Mouse (Mus musculus) ES-Bruce4 (cell line): Measurements from ENCODE around the gene Thra. TPM values are rescaled to one million over a fixed set of nuclear protein-coding genes. Genes with fewer than 3 reads are reported as not detected.

ENCODE experiments used
- H3K27ac ChIP-seq: 2 replicates; pipeline ENCODE4 v1.5.1; 2012; ENCODE audit warnings: low read length, inconsistent platforms; ENCODE audit not compliant: insufficient read depth
- H3K27me3 ChIP-seq: 2 replicates; pipeline ENCODE4 v1.6.1; 2012; ENCODE audit warnings: mild to moderate bottlenecking, low read length, inconsistent platforms; ENCODE audit not compliant: control insufficient read depth, poor library complexity, insufficient read depth, severe bottlenecking
- H3K36me3 ChIP-seq: 2 replicates; pipeline ENCODE4 v1.6.1; 2012; ENCODE audit warnings: inconsistent platforms, mild to moderate bottlenecking, low read length, moderate library complexity; ENCODE audit not compliant: control insufficient read depth, poor library complexity, insufficient read depth, severe bottlenecking
- H3K4me1 ChIP-seq: one replicate; pipeline ENCODE4 v1.8.1; 2011; ENCODE audit warnings: low read length; ENCODE audit not compliant: control insufficient read depth, insufficient read depth
- H3K4me3 ChIP-seq: 2 replicates; pipeline ENCODE4 v1.5.1; 2011; ENCODE audit warnings: low read depth, mild to moderate bottlenecking, low read length
- H3K9ac ChIP-seq: 2 replicates; pipeline ENCODE4 v1.6.1; 2012; ENCODE audit warnings: low read depth, mild to moderate bottlenecking, inconsistent platforms; ENCODE audit not compliant: poor library complexity, severe bottlenecking
- H3K9me3 ChIP-seq: replicated peaks from 2 replicates; pipeline ENCODE4 v1.6.1; 2012; ENCODE audit warnings: mild to moderate bottlenecking, low read length, inconsistent platforms; ENCODE audit not compliant: control insufficient read depth, poor library complexity, insufficient read depth, severe bottlenecking
- CTCF ChIP-seq: IDR thresholded peaks from one replicate; pipeline ENCODE4 v1.8.1; 2011; ENCODE audit warnings: low read depth, low read length
- EP300 ChIP-seq: IDR thresholded peaks from 2 replicates; pipeline ENCODE4 v1.6.1; 2011; ENCODE audit warnings: low read depth, low read length; ENCODE audit not compliant: insufficient read depth
- POLR2A ChIP-seq: IDR thresholded peaks from one replicate; pipeline ENCODE4 v1.8.1; 2011; ENCODE audit warnings: low read length; ENCODE audit not compliant: insufficient read depth
- polyA plus RNA-seq: library from polyadenylated mRNA; stranded (reverse); fragments of >200 nt; gene quantifications from 2 replicates; pipeline ENCODE4 v1.2.4, GENCODE M21; 2011; ENCODE audit warnings: low read depth; ENCODE audit not compliant: missing spikeins, insufficient read depth, insufficient read length

The Thra gene
- polyA plus RNA-seq, 1 experiment, result 20.7 TPM

GRCm38 (mm10) chr11:98697225-98697624, 43.2 kb upstream of the Thra start:
- peaks cover 27% of the 10 kb centered on the region for H3K36me3 ChIP-seq
- H3K9ac ChIP-seq, result no peak overlapping the region
- TF ChIP-seq POLR2A (no peak), CTCF (no peak)
- H3K4me1 ChIP-seq, result peaks cover 2% of the 10 kb centered on the region
- H3K27me3 ChIP-seq, result no peaks in the 10 kb centered on the region
- H3K9me3 ChIP-seq, result no peaks in the 10 kb centered on the region
- H3K4me3 ChIP-seq, result no peak overlapping the region
- H3K27ac ChIP-seq, result no peak overlapping the region

GRCm38 (mm10) chr11:98698849-98699640, 41.4 kb upstream of the Thra start:
- Histone ChIP-seq H3K9me3 (no peaks in the 10 kb centered on the region), H3K4me3 (no peak overlapping the region), H3K4me1 (peaks cover 2% of the 10 kb centered on the region), H3K27me3 (no peaks in the 10 kb centered on the region), H3K27ac (no peak overlapping the region), H3K9ac (no peak overlapping the region), H3K36me3 (peaks cover 17% of the 10 kb centered on the region)
- TF ChIP-seq CTCF (no peak), EP300 (no peak), POLR2A (no peak)

GRCm38 (mm10) chr11:98699911-98700310, 40.5 kb upstream of the Thra start:
- peak; percentile 91 for TF ChIP-seq CTCF
- no peak for TF ChIP-seq POLR2A
- no peak overlapping the region for H3K4me3 ChIP-seq
- H3K27me3 ChIP-seq, result no peaks in the 10 kb centered on the region
- no peaks in the 10 kb centered on the region for H3K9me3 ChIP-seq
- no peak overlapping the region for H3K27ac ChIP-seq
- peaks cover 2% of the 10 kb centered on the region for H3K4me1 ChIP-seq
- H3K9ac ChIP-seq, result no peak overlapping the region
- peaks cover 10% of the 10 kb centered on the region; the same call in 1 of the 2 replicates for H3K36me3 ChIP-seq

- Histone ChIP-seq H3K9me3 (no peaks in the 10 kb centered on the region), H3K9ac (no peak within 1 kb of the TSS), H3K27me3 (no peaks in the 10 kb centered on the region), H3K4me1 (peaks cover 2% of the 10 kb centered on the region), H3K27ac (no peak within 1 kb of the TSS), H3K4me3 (no peak within 1 kb of the TSS), H3K36me3 (no peaks in the 10 kb centered on the region)
- TF ChIP-seq POLR2A (no peak), EP300 (no peak), CTCF (no peak)
These were observed 39.2 kb upstream of the Thra start, which contains the start of gene Csf3 for GRCm38 (mm10) chr11:98701213-98701670. Gene Csf3 (plus strand): TSS chr11:98701263.

- peaks cover 2% of the 10 kb centered on the region for H3K4me1 ChIP-seq
- H3K4me3 ChIP-seq, result no peak overlapping the region
- TF ChIP-seq EP300, result no peak
- no peaks in the 10 kb centered on the region for H3K27me3 ChIP-seq
- no peaks in the 10 kb centered on the region for H3K36me3 ChIP-seq
- no peaks in the 10 kb centered on the region for H3K9me3 ChIP-seq
- no peak overlapping the region for H3K9ac ChIP-seq
- H3K27ac ChIP-seq, result no peak overlapping the region
These were observed 38.1 kb upstream of the Thra start for GRCm38 (mm10) chr11:98702323-98702722.

GRCm38 (mm10) chr11:98705021-98705420, 35.4 kb upstream of the Thra start:
- H3K36me3 ChIP-seq, result no peaks in the 10 kb centered on the region
- H3K4me3 ChIP-seq, result no peak overlapping the region
- no peak overlapping the region for H3K9ac ChIP-seq
- peaks cover 2% of the 10 kb centered on the region for H3K4me1 ChIP-seq
- no peak overlapping the region for H3K27ac ChIP-seq
- TF ChIP-seq EP300 (no peak), POLR2A (no peak), CTCF (no peak)
- no peaks in the 10 kb centered on the region for H3K9me3 ChIP-seq
- H3K27me3 ChIP-seq, result no peaks in the 10 kb centered on the region
